10 mouse cellular contexts compared by ENCODE assay signal in the genomic region with DNA sequence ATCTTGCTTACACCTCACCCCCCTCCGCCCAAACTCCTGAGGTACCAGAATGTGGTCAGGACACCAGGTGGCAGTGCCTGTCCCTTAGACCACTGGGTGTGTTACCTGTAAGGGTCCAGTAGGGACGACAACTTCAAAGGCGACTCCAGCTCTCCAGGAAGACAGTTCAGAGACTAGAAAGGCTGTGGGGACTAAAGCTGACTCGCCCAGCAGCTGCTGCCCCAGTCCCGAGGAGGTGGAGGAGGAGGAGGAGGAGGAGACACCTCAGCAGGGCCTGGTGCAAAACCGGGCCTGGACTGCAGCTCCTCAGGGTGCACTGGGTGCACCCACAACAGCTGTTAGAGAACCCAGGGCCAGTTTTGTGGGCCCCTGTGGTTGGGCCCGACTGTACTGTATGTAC. TPM values are rescaled to one million over a fixed set of nuclear protein-coding genes. Genes with fewer than 3 reads are reported as not detected.
DNase-seq lines count a peak whose midpoint lies in the region; ATAC-seq and TF ChIP-seq lines count a peak whose summit lies in the region.
"Had no signal": no experiment of that assay in that cellular context is flagged by ENCODE, and none has a peak within 500 bp of the region (broad histone marks: within the 10 kb centered on the region; RNA-seq: fewer than 3 reads in every experiment).

A gene (minus strand): TSS at position 232 of the 400 bp plus-strand sequence.

- peak; percentile 49 for DNase-seq in liver, adult 2 months (ENCODE audit: extremely low read depth, low read depth, low spot score)
- no peak for DNase-seq in liver
- DNase-seq in limb, embryonic 11.5 days (ENCODE audit: low spot score), result no peak
- peak; percentile 54 for DNase-seq in thymus, adult 2 months
- no peak for DNase-seq in adrenal gland, postnatal 14 days
- DNase-seq: heart, adult 11 months; lung, adult 18-20 months had no signal

- 46% methylated on average over 7 of the region's 7 CpGs for WGBS in liver, adult 2 months
- WGBS in limb, embryonic 11.5 days, result 32% methylated on average over 7 of the region's 7 CpGs
- WGBS in thymus, adult 2 months, result 4% methylated on average over 7 of the region's 7 CpGs
- 33% methylated on average over 7 of the region's 7 CpGs for WGBS in heart, embryonic 11.5 days (ENCODE audit: insufficient replicate concordance)

- H3K9me3 ChIP-seq in limb, embryonic 11.5 days (ENCODE audit: control insufficient read depth, low read length), result no peaks in the 10 kb centered on the region; the same call in 1 of the 2 replicates
- H3K9me3 ChIP-seq in heart, embryonic 11.5 days (replicated peaks; ENCODE audit: control insufficient read depth, low read length), result 0 out of 2 replicates have a peak, but pooled peaks cover 3% of the 10 kb centered on the region

- 0 out of 2 replicates have a peak, but pooled peaks have one; percentile 21 for TF ChIP-seq CTCF in liver, adult 2 months (IDR thresholded peaks at IDR 0.05; ENCODE audit: low read depth, low read length)
- TF ChIP-seq CTCF in thymus, adult 2 months (IDR thresholded peaks at IDR 0.05; ENCODE audit: borderline replicate concordance, control insufficient read depth, extremely low read depth, insufficient read depth, low read length, poor library complexity), result no peak

- ATAC-seq in activated CD4-positive, CD25-positive, alpha-beta regulatory T cell, adult 4 months, result peak; percentile 58
- no peak for ATAC-seq in limb, embryonic 11.5 days (ENCODE audit: insufficient number of reproducible peaks, low FRiP score, low TSS enrichment, low read depth)
- ATAC-seq in erythroid progenitor cell, adult 5-6 weeks (replicated peaks; ENCODE audit: low FRiP score, poor library complexity, severe bottlenecking), result no peak; the same call in 1 of the 2 replicates
- no peak for ATAC-seq in heart, embryonic 11.5 days (replicated peaks; ENCODE audit: insufficient number of reproducible peaks, low FRiP score, low TSS enrichment)

- H3K27ac ChIP-seq in liver, adult 2 months (replicated peaks; ENCODE audit: insufficient read depth, low read depth, low read length), result no peak within 1 kb of the TSS
- 0 out of 2 replicates have a peak within 1 kb of the TSS, but pooled peaks have one; percentile 42 for H3K27ac ChIP-seq in limb, embryonic 11.5 days (replicated peaks; ENCODE audit: low read depth, low read length)
- H3K27ac ChIP-seq in thymus, adult 2 months (ENCODE audit: control insufficient read depth, insufficient read depth, low read length), result peak within 1 kb of the TSS; percentile 51; the same call in 1 of the 2 replicates
- H3K27ac ChIP-seq in heart, embryonic 11.5 days (ENCODE audit: low read depth, low read length), result no peak within 1 kb of the TSS

- no peaks in the 10 kb centered on the region for H3K27me3 ChIP-seq in liver, adult 2 months (ENCODE audit: control insufficient read depth, insufficient read depth, low read length)
- H3K27me3 ChIP-seq in limb, embryonic 11.5 days (ENCODE audit: control insufficient read depth, insufficient read depth, low read length), result no peaks in the 10 kb centered on the region
- no peaks in the 10 kb centered on the region for H3K27me3 ChIP-seq in thymus, adult 2 months (ENCODE audit: control insufficient read depth, insufficient read depth, low read length)
- H3K27me3 ChIP-seq in heart, embryonic 11.5 days (ENCODE audit: control insufficient read depth, insufficient read depth, low read length), result peaks cover 7% of the 10 kb centered on the region

- H3K4me1 ChIP-seq in liver, adult 2 months (ENCODE audit: control insufficient read depth, insufficient read depth, low read length), result peaks cover 2% of the 10 kb centered on the region; the same call in 1 of the 2 replicates
- H3K4me1 ChIP-seq in limb, embryonic 11.5 days (ENCODE audit: control insufficient read depth, insufficient read depth, low read length), result peaks cover 6% of the 10 kb centered on the region; the same call in 1 of the 2 replicates
- H3K4me1 ChIP-seq in thymus, adult 2 months (replicated peaks; ENCODE audit: control insufficient read depth, insufficient read depth, low read length), result peaks cover 28% of the 10 kb centered on the region
- no peaks in the 10 kb centered on the region for H3K4me1 ChIP-seq in heart, embryonic 11.5 days (ENCODE audit: control insufficient read depth, insufficient read depth, low read length)

- H3K79me2 ChIP-seq in liver, adult 2 months (ENCODE audit: control insufficient read depth, insufficient read depth, low read length), result no peaks in the 10 kb centered on the region

- H3K36me3 ChIP-seq in liver, adult 2 months (ENCODE audit: control insufficient read depth, insufficient read depth, low read length), result peaks cover 3% of the 10 kb centered on the region; the same call in 1 of the 2 replicates
- H3K36me3 ChIP-seq in limb, embryonic 11.5 days (ENCODE audit: control insufficient read depth, insufficient read depth, low read length), result peaks cover 21% of the 10 kb centered on the region
- peaks cover 28% of the 10 kb centered on the region for H3K36me3 ChIP-seq in thymus, adult 2 months (ENCODE audit: control insufficient read depth, insufficient read depth, low read length)
- peaks cover 31% of the 10 kb centered on the region for H3K36me3 ChIP-seq in heart, embryonic 11.5 days (ENCODE audit: control insufficient read depth, insufficient read depth, low read length)

- no peak for TF ChIP-seq POLR2A in liver, adult 2 months (IDR thresholded peaks at IDR 0.05; ENCODE audit: extremely low read depth, insufficient read depth, low read length)
- no peak for TF ChIP-seq POLR2A in thymus, adult 2 months (IDR thresholded peaks at IDR 0.05; ENCODE audit: control insufficient read depth, extremely low read depth, insufficient read depth, low read length, poor library complexity)

- H3K4me2 ChIP-seq in limb, embryonic 11.5 days (ENCODE audit: low read depth, severe bottlenecking), result no peak within 1 kb of the TSS
- no peak within 1 kb of the TSS for H3K4me2 ChIP-seq in heart, embryonic 11.5 days

- peak within 1 kb of the TSS; percentile 28 for H3K4me3 ChIP-seq in liver, adult 2 months (ENCODE audit: insufficient read depth, low read depth, low read length)
- H3K4me3 ChIP-seq in limb, embryonic 11.5 days (ENCODE audit: low read depth, low read length), result no peak within 1 kb of the TSS
- H3K4me3 ChIP-seq in thymus, adult 2 months (ENCODE audit: control insufficient read depth, insufficient read depth, low read length), result peak within 1 kb of the TSS; percentile 41
- H3K4me3 ChIP-seq in heart, embryonic 11.5 days (ENCODE audit: low read depth, low read length), result no peak within 1 kb of the TSS

- H3K9ac ChIP-seq in liver, adult 2 months (ENCODE audit: low read depth, low read length), result peak within 1 kb of the TSS; percentile 58; the same call in 1 of the 2 replicates
- H3K9ac ChIP-seq in limb, embryonic 11.5 days (ENCODE audit: low read length), result no peak within 1 kb of the TSS
- H3K9ac ChIP-seq in heart, embryonic 11.5 days (ENCODE audit: low read depth, low read length), result no peak within 1 kb of the TSS; the same call in 1 of the 2 replicates

RNA-seq across cellular contexts. Expression of the gene that starts here (rescaled TPM):
- 4.2 and 5.1 TPM in 2 replicates for total RNA-seq in liver, adult 2 months (2014; rRNA removed)
- polyA plus RNA-seq in liver, adult 2 months (2012; rRNA removed), result 2.9 and 5.3 TPM in 2 replicates
- 10 to 100 TPM; 29.6 to 45.6 TPM for polyA plus RNA-seq in activated CD4-positive, CD25-positive, alpha-beta regulatory T cell, adult 4 months (2017; shearing (Covaris generic))
- 1.4 and 1.5 TPM in 2 replicates for polyA plus RNA-seq in limb, embryonic 11.5 days (2014; fragmentation: Nextera tagmentation; extraction: Ambion mirVana)
- 39.7 and 45.2 TPM in 2 replicates for polyA plus RNA-seq in thymus, adult 2 months (2012; rRNA removed)
- total RNA-seq in erythroid progenitor cell, adult 5-6 weeks (2015; ENCODE audit: low replicate concordance), result 0.84 TPM in 1 of 2 replicates, not detected in the other
- 1.8 TPM in 1 of 2 replicates, not detected in the other for total RNA-seq in erythroid progenitor cell, adult 5-6 weeks (2017; ENCODE audit: low replicate concordance)
- 0.11 and 0.42 TPM in 2 replicates for polyA plus RNA-seq in heart, embryonic 11.5 days (2014; fragmentation: Nextera tagmentation; extraction: Ambion mirVana)
- total RNA-seq in adrenal gland, postnatal 14 days (2021), result 5.3 and 6.2 TPM in 2 replicates

Comparison
In these comparisons a context has a peak if more than half of its experiments do, and no peak if none do; other contexts are left out.
1. DNase-seq: peak in liver, adult 2 months (single experiment) and thymus, adult 2 months (single experiment); none in liver (single experiment), limb, embryonic 11.5 days (single experiment) and adrenal gland, postnatal 14 days (single experiment).
2. H3K27ac ChIP-seq: peak in limb, embryonic 11.5 days (single experiment) and thymus, adult 2 months (single experiment); none in liver, adult 2 months (single experiment) and heart, embryonic 11.5 days (single experiment).
3. H3K4me3 ChIP-seq: peak in liver, adult 2 months (single experiment) and thymus, adult 2 months (single experiment); none in limb, embryonic 11.5 days (single experiment) and heart, embryonic 11.5 days (single experiment).